Comparison of ENCODE assay signal across 11 mouse cellular contexts in genomic region chr11:108948931-108949330, GRCm38 (mm10). TPM values are rescaled to one million over a fixed set of nuclear protein-coding genes. Genes with fewer than 3 reads are reported as not detected.
DNase-seq lines count a peak whose midpoint lies in the region; ATAC-seq and TF ChIP-seq lines count a peak whose summit lies in the region.
"Had no signal": no experiment of that assay in that cellular context is flagged by ENCODE, and none has a peak within 500 bp of the region (broad histone marks: within the 10 kb centered on the region; RNA-seq: fewer than 3 reads in every experiment).

No protein-coding gene starts in this region.

- H3K4me1 ChIP-seq in midbrain, embryonic 10.5 days = peaks cover 16% of the 10 kb centered on the region
- H3K4me1 ChIP-seq in midbrain, embryonic 11.5 days (ENCODE audit: control insufficient read depth, insufficient read depth, low read length) = 0 out of 2 replicates have a peak, but pooled peaks cover 3% of the 10 kb centered on the region
- no peaks in the 10 kb centered on the region for H3K4me1 ChIP-seq in forebrain, embryonic 14.5 days (ENCODE audit: control insufficient read depth, insufficient read depth, low read length)
- peaks cover 17% of the 10 kb centered on the region for H3K4me1 ChIP-seq in limb, embryonic 11.5 days (ENCODE audit: control insufficient read depth, insufficient read depth, low read length)
- no peaks in the 10 kb centered on the region for H3K4me1 ChIP-seq in liver, postnatal 0 days (ENCODE audit: insufficient read depth)
- H3K4me1 ChIP-seq: liver, embryonic 13.5 days; stomach, embryonic 15.5 days had no signal

- H3K9ac ChIP-seq in midbrain, embryonic 11.5 days (ENCODE audit: low read length) = no peak overlapping the region
- H3K9ac ChIP-seq in forebrain, embryonic 14.5 days (ENCODE audit: low read length) = peak overlapping the region; percentile 3; the same call in 1 of the 2 replicates
- no peak overlapping the region for H3K9ac ChIP-seq in limb, embryonic 11.5 days (ENCODE audit: low read length)
- H3K9ac ChIP-seq in liver, postnatal 0 days (replicated peaks) = no peak overlapping the region
- H3K9ac ChIP-seq: liver, embryonic 13.5 days; stomach, embryonic 15.5 days had no signal

- no peak for DNase-seq in midbrain, embryonic 10.5 days (ENCODE audit: low spot score)
- no peak for DNase-seq in midbrain, embryonic 11.5 days (ENCODE audit: low spot score, missing footprints)
- no peak for DNase-seq in forebrain, embryonic 14.5 days (ENCODE audit: low spot score)
- no peak for DNase-seq in limb, embryonic 11.5 days (ENCODE audit: low spot score)
- DNase-seq in kidney, postnatal 25 days = no peak
- no peak for DNase-seq in liver, postnatal 0 days
- DNase-seq in lung, postnatal 25 days (ENCODE audit: low spot score) = no peak
- DNase-seq: heart, postnatal 4 days; liver, embryonic 13.5 days; right cerebral cortex, postnatal 14 days had no signal

- TF ChIP-seq CTCF in liver, postnatal 0 days (IDR thresholded peaks at IDR 0.05; ENCODE audit: low read depth) = no peak

- H3K9me3 ChIP-seq in midbrain, embryonic 10.5 days (replicated peaks) = no peaks in the 10 kb centered on the region
- no peaks in the 10 kb centered on the region for H3K9me3 ChIP-seq in midbrain, embryonic 11.5 days (ENCODE audit: control insufficient read depth, low read length)
- no peaks in the 10 kb centered on the region for H3K9me3 ChIP-seq in forebrain, embryonic 14.5 days (replicated peaks; ENCODE audit: control insufficient read depth, low read length)
- H3K9me3 ChIP-seq in limb, embryonic 11.5 days (ENCODE audit: control insufficient read depth, low read length) = no peaks in the 10 kb centered on the region
- H3K9me3 ChIP-seq in liver, postnatal 0 days (ENCODE audit: low read length) = no peaks in the 10 kb centered on the region
- H3K9me3 ChIP-seq: liver, embryonic 13.5 days; stomach, embryonic 15.5 days had no signal

- TF ChIP-seq EP300 in liver, postnatal 0 days (IDR thresholded peaks at IDR 0.05; ENCODE audit: low read depth) = no peak

- no peak for ATAC-seq in midbrain, embryonic 11.5 days (ENCODE audit: low FRiP score)
- no peak for ATAC-seq in forebrain, embryonic 14.5 days
- ATAC-seq in limb, embryonic 11.5 days (ENCODE audit: insufficient number of reproducible peaks, low FRiP score, low TSS enrichment, low read depth) = no peak
- no peak for ATAC-seq in liver, postnatal 0 days

- H3K4me3 ChIP-seq in midbrain, embryonic 10.5 days = no peak overlapping the region
- no peak overlapping the region for H3K4me3 ChIP-seq in midbrain, embryonic 11.5 days (ENCODE audit: low read depth, low read length)
- H3K4me3 ChIP-seq in forebrain, embryonic 14.5 days (ENCODE audit: low read depth, low read length) = no peak overlapping the region
- H3K4me3 ChIP-seq in limb, embryonic 11.5 days (ENCODE audit: low read depth, low read length) = no peak overlapping the region
- H3K4me3 ChIP-seq in liver, postnatal 0 days (ENCODE audit: low read depth, low read length) = no peak overlapping the region
- H3K4me3 ChIP-seq: liver, embryonic 13.5 days; stomach, embryonic 15.5 days had no signal

- peak overlapping the region; percentile 59 for H3K27ac ChIP-seq in midbrain, embryonic 10.5 days (replicated peaks)
- no peak overlapping the region for H3K27ac ChIP-seq in midbrain, embryonic 11.5 days (ENCODE audit: low read depth, low read length)
- peak overlapping the region; percentile 56; the same call in 1 of the 2 replicates for H3K27ac ChIP-seq in forebrain, embryonic 14.5 days (ENCODE audit: low read depth, low read length)
- H3K27ac ChIP-seq in limb, embryonic 11.5 days (replicated peaks; ENCODE audit: low read depth, low read length) = peak overlapping the region; percentile 87; the same call in 1 of the 2 replicates
- H3K27ac ChIP-seq in liver, postnatal 0 days (ENCODE audit: low read depth) = no peak overlapping the region
- H3K27ac ChIP-seq: liver, embryonic 13.5 days; stomach, embryonic 15.5 days had no signal

- 90% methylated on average over 10 of the region's 10 CpGs for WGBS in midbrain, embryonic 10.5 days
- 89% methylated on average over 10 of the region's 10 CpGs for WGBS in midbrain, embryonic 11.5 days
- WGBS in forebrain, embryonic 14.5 days = 76% methylated on average over 10 of the region's 10 CpGs
- WGBS in limb, embryonic 11.5 days = 88% methylated on average over 10 of the region's 10 CpGs
- WGBS in liver, postnatal 0 days (ENCODE audit: insufficient replicate concordance) = 85% methylated on average over 10 of the region's 10 CpGs

- peaks cover 88% of the 10 kb centered on the region for H3K36me3 ChIP-seq in midbrain, embryonic 10.5 days
- H3K36me3 ChIP-seq in midbrain, embryonic 11.5 days (ENCODE audit: control insufficient read depth, insufficient read depth, low read length) = peaks cover 46% of the 10 kb centered on the region
- H3K36me3 ChIP-seq in forebrain, embryonic 14.5 days (ENCODE audit: control insufficient read depth, insufficient read depth, low read length) = peaks cover 68% of the 10 kb centered on the region
- H3K36me3 ChIP-seq in limb, embryonic 11.5 days (ENCODE audit: control insufficient read depth, insufficient read depth, low read length) = peaks cover 17% of the 10 kb centered on the region
- no peaks in the 10 kb centered on the region for H3K36me3 ChIP-seq in liver, postnatal 0 days (replicated peaks; ENCODE audit: insufficient read depth, low read length)

- H3K4me2 ChIP-seq in midbrain, embryonic 11.5 days = no peak overlapping the region
- H3K4me2 ChIP-seq in forebrain, embryonic 14.5 days (ENCODE audit: low read length) = no peak overlapping the region
- H3K4me2 ChIP-seq in limb, embryonic 11.5 days (ENCODE audit: low read depth, severe bottlenecking) = no peak overlapping the region
- H3K4me2 ChIP-seq in liver, postnatal 0 days (ENCODE audit: low read depth, low read length) = no peak overlapping the region
- H3K4me2 ChIP-seq: liver, embryonic 13.5 days; stomach, embryonic 15.5 days had no signal

- no peaks in the 10 kb centered on the region for H3K27me3 ChIP-seq in midbrain, embryonic 10.5 days (ENCODE audit: low read depth, poor library complexity, severe bottlenecking)
- H3K27me3 ChIP-seq in midbrain, embryonic 11.5 days (ENCODE audit: control insufficient read depth, insufficient read depth, low read length) = no peaks in the 10 kb centered on the region
- H3K27me3 ChIP-seq in forebrain, embryonic 14.5 days (replicated peaks; ENCODE audit: control insufficient read depth, insufficient read depth, low read length) = no peaks in the 10 kb centered on the region
- H3K27me3 ChIP-seq in limb, embryonic 11.5 days (ENCODE audit: control insufficient read depth, insufficient read depth, low read length) = no peaks in the 10 kb centered on the region
- H3K27me3 ChIP-seq in liver, postnatal 0 days (ENCODE audit: insufficient read depth, low read length) = no peaks in the 10 kb centered on the region
- H3K27me3 ChIP-seq: liver, embryonic 13.5 days; stomach, embryonic 15.5 days had no signal

RNA-seq across cellular contexts. Expression of gene Axin2, which starts 28.8 kb away (rescaled TPM):
- polyA plus RNA-seq in midbrain, embryonic 10.5 days (2016; fragmentation: Nextera tagmentation; extraction: Ambion mirVana) = 17.5 and 17.6 TPM in 2 replicates
- 20.8 and 23.1 TPM in 2 replicates for polyA plus RNA-seq in midbrain, embryonic 11.5 days (2014; fragmentation: Nextera tagmentation; extraction: Ambion mirVana)
- polyA plus RNA-seq in forebrain, embryonic 14.5 days (2014; fragmentation: Nextera tagmentation; extraction: Ambion mirVana) = 7.8 and 9.4 TPM in 2 replicates
- polyA plus RNA-seq in limb, embryonic 11.5 days (2014; fragmentation: Nextera tagmentation; extraction: Ambion mirVana) = 15.4 and 15.8 TPM in 2 replicates
- polyA plus RNA-seq in liver, postnatal 0 days (2015; fragmentation: Nextera tagmentation; extraction: Ambion mirVana) = 0.47 and 0.63 TPM in 2 replicates

Comparison
In these comparisons a context has a peak if more than half of its experiments do, and no peak if none do; other contexts are left out.
1. H3K27ac ChIP-seq: peak in midbrain, embryonic 10.5 days (single experiment), forebrain, embryonic 14.5 days (single experiment) and limb, embryonic 11.5 days (single experiment); none in midbrain, embryonic 11.5 days (single experiment) and liver, postnatal 0 days (single experiment).